Mouse (Mus musculus) lung, embryonic 15.5 days (tissue): Measurements from ENCODE around the gene Tecr. TPM values are rescaled to one million over a fixed set of nuclear protein-coding genes. Genes with fewer than 3 reads are reported as not detected.

ENCODE experiments used
- polyA plus RNA-seq: library from polyadenylated mRNA; unstranded; fragments of >200 nt; fragmentation: Nextera tagmentation; extraction: Ambion mirVana; gene quantifications from 2 replicates; pipeline ENCODE4 v1.2.1, GENCODE M21; 2015

Tecr gene
- polyA plus RNA-seq, 1 experiment from 2014 or later = 533 TPM

Other genes with a start within 250 kb of the Tecr start
- gene Clgn, start 218.1 kb downstream of the Tecr start, polyA plus RNA-seq = 0.19 and 0.20 TPM in 2 replicates
- gene Scoc, start 149.6 kb downstream of the Tecr start, polyA plus RNA-seq = 110 and 121 TPM in 2 replicates
- gene Olfr370, start 72.2 kb downstream of the Tecr start, polyA plus RNA-seq = not detected in 2 replicates
- gene Ndufb7, start 41.3 kb downstream of the Tecr start, polyA plus RNA-seq = 316 and 363 TPM in 2 replicates
- 63.8 and 67.4 TPM in 2 replicates for gene Dnajb1, start 222 bp upstream of the Tecr start, polyA plus RNA-seq
- 197 and 199 TPM in 2 replicates for gene Gipc1, start 44.7 kb upstream of the Tecr start, polyA plus RNA-seq
- 1.2 and 1.4 TPM in 2 replicates for gene Ptger1, start 58.7 kb upstream of the Tecr start, polyA plus RNA-seq
- gene Pkn1, start 91.2 kb upstream of the Tecr start, polyA plus RNA-seq = 35.4 and 38.0 TPM in 2 replicates
- gene Ddx39, start 107.2 kb upstream of the Tecr start, polyA plus RNA-seq = 186 and 187 TPM in 2 replicates
- 56.7 and 64.0 TPM in 2 replicates for gene Adgre5, start 133.4 kb upstream of the Tecr start, polyA plus RNA-seq